Mouse (Mus musculus) ovary, postnatal 36 days (tissue): ENCODE data around the gene Kcnip3.

Experiments
- DNase-seq: peaks from one replicate; pipeline ENCODE4 v3.0.0; 2022; ENCODE audit warnings: low spot score, mixed read lengths

The Kcnip3 gene

DNA sequence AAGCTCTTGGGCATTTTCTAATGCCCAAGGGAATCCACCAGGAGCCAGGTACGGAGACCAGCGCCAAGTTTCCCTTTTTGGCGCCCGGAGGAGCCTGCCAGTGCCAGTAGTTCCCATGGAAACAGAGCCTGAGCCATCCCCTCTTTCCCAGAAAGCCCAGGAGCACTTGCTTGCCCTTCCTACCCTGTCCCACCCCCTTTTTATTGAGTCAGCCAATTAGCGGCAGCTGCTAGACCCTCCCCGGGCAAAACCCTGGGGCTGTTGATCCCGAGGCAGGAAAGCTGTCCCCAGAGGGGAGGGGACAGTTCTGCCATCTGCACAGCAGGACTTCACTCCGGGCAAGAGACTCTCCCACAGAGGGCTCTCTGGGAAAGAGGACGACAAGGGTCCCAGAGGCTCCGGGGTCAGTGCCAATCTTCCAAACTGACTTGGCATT is at the start of gene Kcnip3:
Gene Kcnip3, minus strand, starts transcription at position 89 of the 436 bp plus-strand sequence.
- peak; percentile 15 for DNase-seq

DNA sequence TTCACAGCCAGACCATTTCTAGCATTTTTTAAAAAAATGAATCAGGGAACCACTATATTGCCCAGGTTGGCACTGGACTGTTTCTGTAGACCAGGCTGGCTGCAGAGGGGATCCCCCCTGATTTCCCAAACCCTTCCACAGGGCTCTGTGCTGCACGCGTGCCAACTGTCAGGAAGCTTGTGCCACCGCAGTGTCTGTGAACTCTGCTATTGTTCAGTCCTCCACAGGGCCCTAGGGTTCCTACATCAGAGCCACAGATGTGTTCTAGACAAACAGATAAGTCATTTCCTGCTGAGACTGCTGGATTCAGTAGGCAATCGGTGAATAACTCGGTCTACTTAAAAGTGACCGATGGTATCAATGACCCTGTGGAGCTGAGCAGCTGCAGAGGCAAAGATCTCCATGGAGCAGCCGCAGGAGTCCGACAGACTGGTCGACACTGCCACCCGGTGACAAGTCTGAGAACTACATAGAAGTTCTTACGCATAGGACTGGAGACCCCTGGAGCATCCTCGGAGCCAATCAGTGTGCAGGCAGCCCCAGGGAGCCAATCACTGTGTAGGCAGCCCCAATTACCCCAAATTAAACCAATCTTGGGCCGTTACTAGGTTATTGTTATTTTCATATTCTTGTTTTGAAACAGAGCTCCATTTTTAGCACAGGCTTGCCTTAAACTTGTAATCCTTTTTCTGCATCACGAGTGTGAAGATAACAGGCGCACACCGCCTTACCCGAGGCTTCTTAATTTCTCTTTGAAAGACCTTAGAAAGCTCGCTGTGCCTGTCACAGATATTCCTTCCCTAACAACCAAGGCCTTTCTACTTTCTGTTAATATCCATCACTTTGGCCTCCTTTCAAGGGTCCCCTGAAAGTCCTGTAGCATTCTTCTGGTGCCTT is 37.4 kb upstream of the Kcnip3 start:
- peak; percentile 73 for DNase-seq

DNA sequence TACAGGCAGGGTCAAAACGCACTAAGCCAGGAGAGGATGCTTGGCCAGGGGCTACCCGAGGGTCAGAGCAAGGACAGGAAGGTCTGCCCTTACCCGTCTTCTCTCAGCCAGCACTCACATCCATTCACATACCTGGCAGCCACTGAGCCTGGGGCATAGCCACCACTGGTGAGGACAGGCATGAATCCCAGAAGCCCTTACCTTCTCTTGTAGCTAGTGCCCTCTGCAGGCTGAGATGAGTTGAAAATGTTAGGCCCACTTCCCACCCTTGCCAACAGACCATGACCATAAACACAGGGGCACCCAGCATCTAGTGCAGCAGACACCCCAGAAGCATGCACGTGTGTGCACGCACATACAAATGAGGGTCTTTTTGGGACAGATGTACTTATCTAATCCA is 29.2 kb upstream of the Kcnip3 start:
- DNase-seq = no peak

DNA sequence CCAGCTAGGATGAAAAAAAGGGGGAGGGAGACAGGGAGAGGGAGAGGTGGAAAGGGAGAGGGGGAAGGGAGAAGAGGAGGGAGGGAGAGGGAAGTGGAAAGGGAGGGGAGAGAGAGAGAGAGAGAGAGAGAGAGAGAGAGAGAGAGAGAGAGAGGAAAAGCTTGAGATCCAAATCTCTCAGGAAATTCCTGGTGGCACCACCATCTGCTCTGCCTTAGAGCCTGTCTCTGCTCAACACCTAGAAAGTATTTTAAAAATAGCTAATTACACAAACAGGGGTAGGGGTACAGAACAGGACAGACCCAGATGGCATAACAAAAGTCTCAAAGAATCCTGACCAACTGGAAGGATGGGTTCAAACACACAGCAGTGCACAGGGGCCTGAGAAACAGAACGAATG is 28.6 kb upstream of the Kcnip3 start:
- DNase-seq = no peak

DNA sequence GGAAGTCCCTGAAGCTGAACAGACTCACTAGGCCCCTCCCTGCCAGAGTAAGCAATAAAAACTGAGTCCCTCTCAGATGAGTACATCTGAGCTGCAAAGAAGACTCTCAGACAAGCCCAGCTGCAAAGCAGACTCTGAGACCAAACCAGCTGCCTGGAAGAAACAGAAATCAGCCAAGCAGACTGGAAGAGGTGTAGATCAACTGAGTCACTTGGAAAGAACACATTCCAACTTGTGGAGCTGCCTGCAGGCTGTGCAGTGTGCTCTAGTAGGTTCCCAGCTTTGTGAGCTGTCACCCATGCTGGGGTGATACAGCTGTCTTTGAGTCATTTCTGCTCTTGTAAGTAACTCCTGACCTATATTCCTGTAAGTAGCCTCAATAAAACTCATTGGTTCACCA is 27.8 kb upstream of the Kcnip3 start:
- DNase-seq = no peak

DNA sequence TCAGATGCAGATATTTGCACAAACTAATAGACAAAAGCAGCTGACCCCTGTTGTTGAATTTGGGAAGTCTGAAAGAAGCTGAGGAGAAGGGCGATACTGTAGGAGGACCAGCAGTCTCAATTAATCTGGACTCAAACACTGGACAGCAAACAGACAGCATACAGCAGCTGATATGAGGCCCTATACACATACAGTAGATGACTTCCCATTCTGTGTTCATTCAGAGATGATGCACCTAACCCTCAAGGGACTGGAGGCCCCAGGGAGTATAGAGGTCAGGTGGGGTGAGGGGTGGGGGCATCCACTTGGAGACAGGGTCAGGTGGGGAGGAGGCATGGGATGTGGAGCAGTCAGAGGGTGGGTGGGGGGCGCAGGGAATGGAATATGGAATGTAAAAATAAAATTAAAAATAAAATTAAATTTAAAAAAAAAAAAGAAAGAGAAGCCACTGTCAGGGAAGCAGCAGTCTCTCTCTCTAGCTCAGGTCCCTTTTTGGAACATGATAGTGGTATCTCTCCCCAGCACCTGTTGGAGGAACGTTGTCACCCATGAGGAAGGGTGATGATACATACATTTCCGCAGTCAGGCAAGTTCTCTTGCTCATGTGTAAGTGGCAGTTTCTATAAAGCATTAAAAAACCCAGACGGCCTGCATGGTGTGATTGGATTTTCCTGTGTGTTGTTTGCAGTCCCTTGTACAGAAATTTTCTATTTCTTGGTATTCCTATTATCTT is 26.6 kb upstream of the Kcnip3 start:
- no peak for DNase-seq

DNA sequence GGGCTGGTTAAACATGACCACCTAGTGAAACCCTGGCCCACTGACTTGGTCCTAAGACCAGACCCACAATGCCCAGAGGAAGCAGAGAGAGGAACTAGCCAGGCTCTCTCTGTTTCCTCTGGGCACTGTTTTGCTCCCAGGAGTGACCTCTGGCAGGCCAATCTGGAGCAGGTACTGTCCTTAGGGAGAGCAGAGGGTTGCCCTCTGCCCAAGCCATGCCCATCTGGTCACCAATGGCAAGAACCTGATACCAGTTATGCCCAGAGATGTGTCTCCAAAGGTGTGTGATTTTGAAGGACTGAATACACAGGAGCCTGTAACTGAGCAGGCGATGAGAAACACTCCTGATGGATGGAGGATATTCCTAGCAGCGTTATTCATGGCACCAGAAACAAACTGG is 19.8 kb upstream of the Kcnip3 start:
- no peak for DNase-seq

DNA sequence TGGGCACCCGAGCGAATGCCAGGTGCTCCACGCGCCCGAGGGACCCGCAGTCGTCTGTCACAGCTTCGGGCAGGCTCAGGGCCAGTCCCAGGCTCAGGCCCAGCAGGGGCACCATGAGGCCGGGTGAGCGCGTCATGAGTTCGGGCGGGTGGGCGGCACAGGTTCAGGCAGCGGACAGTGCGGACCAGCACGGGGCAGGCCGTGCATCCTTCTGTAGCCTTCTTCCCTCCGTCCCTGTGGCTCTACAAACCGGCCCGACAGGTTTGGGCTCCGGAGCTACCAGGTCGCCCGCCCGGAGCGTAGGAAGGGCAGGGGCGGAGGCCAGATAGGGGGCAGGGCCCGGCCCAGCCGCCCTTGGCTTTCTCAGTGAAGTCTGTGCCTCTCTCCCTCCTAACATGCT is 19.3 kb upstream of the Kcnip3 start, which contains the start of gene Prom2:
Gene Prom2, minus strand, starts transcription at position 283 of the 400 bp plus-strand sequence.
- DNase-seq = peak; percentile 24

DNA sequence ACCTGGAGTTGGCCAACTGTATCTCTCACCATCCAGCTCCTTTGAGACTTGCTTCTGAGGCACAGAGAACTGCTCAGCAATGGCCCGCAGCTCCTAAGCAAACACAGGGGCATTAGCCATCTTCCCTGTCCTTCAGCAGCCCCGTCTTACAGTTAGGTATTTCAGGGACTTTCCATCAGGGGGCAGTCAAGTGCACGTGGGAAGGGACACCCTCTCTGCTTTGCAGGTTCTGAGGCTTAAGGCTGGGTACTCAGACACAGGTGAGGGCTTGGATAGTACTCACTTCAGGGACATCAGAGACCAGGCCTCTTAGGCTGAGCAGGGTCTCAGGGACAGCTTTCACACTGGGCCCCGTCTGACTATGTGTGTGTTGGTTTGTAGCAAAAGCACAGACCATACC is 17.6 kb upstream of the Kcnip3 start:
- DNase-seq = no peak

DNA sequence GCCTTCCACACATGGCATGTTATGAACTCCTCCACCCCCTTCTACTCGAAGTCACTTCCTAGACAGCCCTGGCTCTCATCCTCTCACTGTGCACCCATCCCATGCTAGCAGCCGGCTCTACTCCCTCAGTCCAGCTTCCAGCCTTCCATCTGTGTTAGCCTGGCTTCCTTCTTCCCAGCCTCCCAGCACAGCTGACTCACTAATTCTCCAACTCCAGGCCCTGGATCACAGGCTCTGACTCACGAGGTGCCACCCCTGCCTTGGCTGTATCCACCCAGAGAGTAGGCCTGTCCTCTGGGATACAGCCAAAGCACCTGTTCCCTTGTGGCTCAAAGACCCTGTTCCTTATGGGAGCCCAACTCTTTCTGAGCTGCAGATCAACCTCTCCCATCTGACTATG is 15.7 kb upstream of the Kcnip3 start:
- DNase-seq = no peak

DNA sequence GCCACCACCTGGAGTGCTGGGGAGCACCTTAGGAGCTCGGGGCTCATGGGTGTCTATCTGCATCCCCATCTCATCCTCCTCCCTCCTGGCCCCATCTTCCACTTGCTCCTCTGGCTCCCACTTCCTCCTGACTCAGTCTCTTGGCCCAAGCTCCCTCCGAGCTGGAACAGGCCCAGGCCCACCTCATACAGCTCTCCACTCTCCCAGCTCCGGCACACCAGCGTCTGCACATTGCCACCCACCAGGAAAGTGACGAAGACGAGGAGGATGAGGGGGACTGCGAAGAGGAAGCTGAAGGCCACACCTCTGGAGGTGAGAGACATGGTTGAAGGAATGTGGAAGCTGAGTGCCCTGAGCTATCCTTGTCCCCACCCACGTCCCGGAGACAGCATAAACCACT is 13.5 kb upstream of the Kcnip3 start:
- no peak for DNase-seq

DNA sequence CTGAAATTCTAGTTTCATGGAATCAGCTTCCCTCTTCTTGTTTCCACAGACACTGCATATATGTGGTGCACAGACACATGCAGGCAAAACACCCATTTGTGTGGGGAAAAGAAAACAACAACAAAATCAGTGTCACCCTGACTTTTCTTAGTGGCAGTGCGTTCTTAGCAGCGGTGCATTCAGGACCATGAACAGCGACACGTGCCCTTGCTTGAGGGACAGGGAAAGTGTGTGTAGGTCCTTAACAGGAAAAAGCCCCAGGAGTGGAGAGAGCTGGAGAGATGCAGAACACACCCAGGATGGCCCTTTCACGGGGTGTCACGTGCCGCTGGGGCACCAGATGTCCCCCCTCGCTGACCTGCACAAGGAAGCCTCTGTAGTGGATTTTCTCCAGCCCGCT is 10.5 kb upstream of the Kcnip3 start:
- peak; percentile 34 for DNase-seq

DNA sequence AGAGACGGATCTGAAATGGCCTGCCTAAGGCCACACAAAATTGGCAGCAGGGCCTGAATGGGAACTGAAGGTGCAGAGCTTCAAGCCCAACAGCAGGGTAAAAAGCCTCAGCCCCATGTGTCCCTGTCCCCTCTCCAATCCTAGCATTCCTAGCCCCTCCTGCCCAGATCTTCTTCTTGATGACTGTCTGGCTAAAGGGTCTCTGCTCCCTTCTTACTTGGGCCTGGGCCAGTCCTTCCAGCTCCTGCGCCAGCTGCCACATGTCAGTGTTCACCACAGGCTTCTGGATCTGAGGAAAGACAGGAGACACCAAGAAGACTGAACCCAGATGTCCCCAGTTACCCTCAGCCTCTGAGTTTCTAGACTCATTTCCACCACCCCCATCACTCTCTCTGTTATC is 9.7 kb upstream of the Kcnip3 start:
- DNase-seq = no peak

DNA sequence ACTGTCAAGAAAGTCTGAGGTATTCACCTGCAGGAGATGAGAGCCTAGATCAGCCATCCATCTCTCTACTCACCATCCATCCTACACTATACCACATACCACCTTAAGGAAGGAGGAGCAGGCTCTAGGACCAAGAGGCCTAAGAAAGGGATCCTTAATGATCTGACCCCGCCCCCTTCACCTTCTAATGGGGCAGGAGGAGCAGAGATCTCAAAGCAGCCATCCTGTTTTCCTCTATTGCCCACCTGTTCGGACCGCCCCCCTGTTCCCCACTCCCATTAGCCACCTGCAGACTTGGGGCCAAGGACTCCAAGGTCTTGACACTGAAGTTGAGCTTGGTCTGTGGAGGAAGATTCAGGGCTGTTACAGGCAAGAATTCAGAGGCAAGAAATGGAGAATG is 8.5 kb upstream of the Kcnip3 start:
- DNase-seq = no peak

DNA sequence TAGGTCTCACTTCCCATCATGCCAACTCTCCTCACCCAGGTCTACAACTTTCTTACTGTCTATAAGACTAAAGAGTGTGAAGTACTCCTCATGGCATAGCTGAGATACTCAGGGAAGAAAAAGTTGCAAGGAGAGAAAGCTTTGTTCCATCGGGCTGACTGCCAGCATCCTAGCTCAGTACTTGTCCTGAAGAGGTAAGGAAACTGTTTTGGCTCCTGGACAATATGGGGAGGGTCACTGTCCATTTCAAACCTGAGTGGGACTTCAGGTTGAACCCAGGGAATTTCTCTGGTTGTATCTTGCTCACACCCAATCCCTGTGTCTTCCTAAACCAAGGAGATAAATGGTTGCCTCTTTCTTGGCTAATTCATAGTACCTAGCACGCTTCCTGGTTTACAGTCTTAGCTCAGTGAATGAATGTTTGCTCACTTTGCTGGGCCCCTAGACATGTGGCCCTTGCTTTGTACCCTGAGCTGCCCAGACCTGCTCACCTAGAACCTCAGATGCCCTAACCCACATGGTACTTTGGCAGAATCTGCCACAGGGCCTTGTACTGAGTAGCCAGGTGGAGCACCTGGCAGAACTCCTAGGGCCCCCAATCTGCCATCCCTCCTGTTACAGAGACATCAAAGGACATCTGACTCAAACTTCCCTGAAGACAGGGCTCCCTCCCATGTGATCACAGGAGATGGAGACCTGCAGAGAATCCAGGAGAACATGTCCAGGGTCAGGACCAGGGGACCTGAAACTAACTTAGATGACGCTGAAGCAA is 3.3 kb upstream of the Kcnip3 start:
- DNase-seq = no peak

DNA sequence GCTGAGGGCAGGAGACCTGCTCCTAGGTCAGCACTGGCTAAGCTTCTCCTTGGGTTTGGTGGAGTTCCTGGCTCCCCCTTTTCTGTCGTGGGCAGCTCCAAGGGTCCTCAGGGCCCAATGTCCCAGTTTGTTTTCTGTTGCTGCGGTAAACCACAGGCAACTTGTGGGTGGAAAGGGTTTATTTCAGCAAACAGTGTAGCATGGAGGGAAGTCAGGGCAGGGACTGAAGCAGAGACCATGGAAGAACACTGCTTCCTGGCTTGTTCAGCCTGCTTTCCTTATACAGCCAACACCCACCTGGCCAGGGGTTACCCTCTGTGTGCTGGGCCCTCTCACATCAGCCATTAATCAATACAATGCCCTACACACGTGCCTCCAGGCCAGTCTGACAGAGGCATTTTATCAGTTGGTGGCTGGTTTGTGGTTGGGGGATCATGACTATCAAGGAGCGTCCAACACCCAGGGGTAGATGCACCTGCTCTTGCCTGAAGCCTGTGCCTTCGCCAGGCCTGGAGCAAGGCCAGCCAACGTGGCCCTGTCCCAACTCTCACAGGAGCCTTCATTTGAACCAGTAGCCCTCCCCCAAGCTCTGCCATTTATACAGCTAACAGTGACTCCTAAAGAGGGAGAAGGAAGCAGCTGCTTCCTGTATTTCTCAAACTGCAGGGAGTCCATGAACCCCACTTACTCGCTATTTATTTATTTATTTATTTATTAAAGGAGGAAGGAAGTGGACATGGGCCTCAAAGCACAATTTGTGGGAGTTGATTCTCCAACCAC is 2.2 kb upstream of the Kcnip3 start:
- DNase-seq = peak; percentile 15

DNA sequence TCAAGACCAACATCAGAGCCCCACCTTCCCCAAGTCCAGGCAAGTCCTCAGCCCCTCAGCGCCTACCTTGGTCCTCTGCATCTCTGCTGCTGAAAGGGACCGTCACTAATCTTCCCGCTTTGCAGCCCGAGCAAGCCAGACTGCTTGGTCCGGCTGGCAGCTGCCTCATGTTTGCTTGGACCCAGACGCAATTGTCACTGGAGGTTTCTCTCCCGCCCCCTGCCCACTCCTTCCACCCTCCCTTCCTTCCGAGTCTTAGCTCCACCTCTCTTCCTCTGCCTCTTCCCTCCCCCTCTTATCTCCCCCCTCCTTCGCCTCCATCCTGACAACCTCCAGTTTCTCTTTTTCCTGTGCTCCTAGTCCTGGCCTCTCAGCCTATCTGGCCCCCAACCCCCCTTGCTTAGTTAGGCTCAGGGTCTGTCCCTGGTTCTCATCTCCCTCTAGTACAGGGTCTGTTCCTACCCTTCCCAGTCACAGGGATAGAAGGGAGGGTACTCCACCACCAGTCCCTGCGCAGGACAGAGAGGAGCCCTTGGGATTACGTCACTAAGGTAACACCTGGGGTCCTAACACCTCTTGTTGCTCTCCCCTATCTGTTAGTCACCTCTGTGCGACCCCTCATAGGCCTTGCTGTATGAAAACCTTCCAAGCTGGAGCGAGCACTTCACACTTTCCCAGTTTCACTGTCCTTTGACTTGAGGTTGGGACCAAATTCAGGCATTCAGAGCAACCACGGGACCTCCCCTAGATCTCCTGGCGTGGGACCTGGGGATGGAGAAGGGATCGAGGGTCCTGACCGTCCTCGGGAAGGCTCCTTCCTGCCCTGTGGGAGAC is 505 bp downstream of the Kcnip3 start:
- no peak for DNase-seq

DNA sequence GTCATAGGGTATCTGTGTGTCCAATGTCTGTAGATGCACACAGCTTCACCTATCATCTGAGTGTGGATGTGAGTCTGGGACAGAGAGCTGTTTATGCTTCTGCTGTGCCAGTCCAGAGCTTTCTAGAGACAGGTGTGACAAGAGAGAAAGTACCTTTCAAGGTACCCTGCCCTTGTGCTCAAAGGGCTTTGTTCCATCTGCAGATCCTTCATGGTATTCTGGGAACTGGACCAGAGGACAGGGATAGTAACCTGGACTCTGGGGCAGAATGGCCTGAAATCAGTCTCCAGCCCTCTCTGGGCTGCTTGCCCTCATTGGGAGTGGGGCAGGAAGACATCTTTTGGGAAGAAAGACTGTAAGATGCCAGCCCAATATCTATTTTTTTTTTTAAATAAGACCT is 1.8 kb downstream of the Kcnip3 start:
- DNase-seq = no peak

DNA sequence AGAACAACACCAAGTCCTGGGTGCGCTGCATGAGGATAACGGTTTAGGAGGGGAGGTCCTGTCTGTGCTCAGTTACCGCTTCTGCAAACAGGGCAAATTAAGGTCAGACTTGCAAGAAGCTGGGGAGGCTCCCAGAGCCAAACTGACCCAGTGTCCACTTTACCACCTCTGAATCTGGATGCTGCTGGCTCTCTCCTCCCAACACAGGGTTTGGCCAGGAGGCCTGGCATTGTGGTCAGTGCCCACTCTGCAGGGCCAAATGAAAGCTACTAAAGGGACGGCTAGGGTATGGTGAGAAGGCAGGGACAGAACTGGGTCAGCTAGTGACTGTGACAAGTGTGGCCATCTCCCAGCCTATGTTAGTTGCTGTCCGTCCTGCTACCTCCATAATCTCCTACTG is 2.6 kb downstream of the Kcnip3 start:
- no peak for DNase-seq

DNA sequence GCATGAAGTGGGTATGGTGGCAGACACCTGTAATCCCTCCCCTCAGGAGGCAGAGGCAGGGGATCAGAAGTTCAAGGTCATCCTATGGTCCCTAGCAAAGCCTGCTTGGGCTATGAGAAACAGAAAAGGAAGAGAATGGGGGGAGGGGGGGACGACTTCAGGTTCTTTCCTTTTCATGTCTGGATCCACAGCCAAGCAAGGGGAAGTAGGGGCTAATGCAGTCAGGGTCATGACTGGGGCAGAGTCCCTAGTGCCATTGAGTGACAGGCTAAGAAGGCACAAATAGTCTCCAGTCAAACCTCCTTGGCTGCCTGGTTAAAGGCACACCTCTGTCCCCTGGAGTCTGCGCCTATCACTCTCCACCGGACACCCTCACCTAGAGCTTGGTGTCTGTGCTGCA is 3.1 kb downstream of the Kcnip3 start:
- DNase-seq = no peak

DNA sequence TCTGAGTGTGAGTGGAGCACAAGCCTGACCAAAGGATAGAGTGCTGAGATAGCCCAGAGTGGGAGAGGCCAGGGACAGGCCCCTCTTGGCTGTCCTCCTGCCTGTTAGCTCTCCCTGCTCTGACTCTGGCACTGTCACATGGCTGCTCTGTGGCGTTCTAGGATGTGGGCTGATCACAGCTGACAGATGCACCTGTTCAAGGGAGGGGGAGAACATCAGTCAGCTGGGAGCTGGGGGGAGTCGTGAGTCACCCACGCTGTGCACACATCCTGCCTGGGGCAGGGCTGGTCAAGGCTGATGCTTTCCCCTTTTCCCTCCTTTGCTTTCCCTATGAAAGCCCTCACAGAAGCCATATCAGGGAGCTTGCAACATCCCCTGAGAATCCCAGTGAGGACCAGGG is 3.6 kb downstream of the Kcnip3 start:
- DNase-seq = no peak
